Mouse (Mus musculus) heart, embryonic 14.5 days (tissue): ENCODE data around the gene Cdk2ap2. TPM values are rescaled to one million over a fixed set of nuclear protein-coding genes. Genes with fewer than 3 reads are reported as not detected.
"Not testable (repeated sequence)": the region's sequence is repeated elsewhere in the genome, so short reads cannot be mapped to it uniquely, and the experiment has no call there.

ENCODE experiments used
- ATAC-seq: fragments of 200-750 bp; cut with Nextera tagmentation; 2 replicates; pipeline ENCODE4 v1.8.0; 2017; ENCODE audit warnings: low read depth, moderate TSS enrichment; ENCODE audit not compliant: insufficient number of reproducible peaks, insufficient read depth, low FRiP score
- H3K27ac ChIP-seq, 2 experiments: fragments of 200-500 bp in 1 of 2; fragments of 300-500 bp in 1 of 2; sonication (generic) in 1 of 2; replicated peaks in 1 of 2; 2 replicates each; pipeline ENCODE4 v1.5.1; 2012 to 2014; ENCODE audit warnings: low read depth in 2 of 2, low read length in 2 of 2, control low read depth in 1 of 2, mild to moderate bottlenecking in 1 of 2, mixed read lengths in 1 of 2; ENCODE audit not compliant: control insufficient read depth in 1 of 2, insufficient read depth in 1 of 2
- H3K27me3 ChIP-seq: fragments of 300-500 bp; sonication (generic); 2 replicates; pipeline ENCODE4 v1.6.1; 2014; ENCODE audit warnings: mild to moderate bottlenecking, low read length, control low read depth; ENCODE audit not compliant: control insufficient read depth, insufficient read depth
- H3K36me3 ChIP-seq: fragments of 300-500 bp; sonication (generic); 2 replicates; pipeline ENCODE4 v1.6.1; 2014; ENCODE audit warnings: mild to moderate bottlenecking, control low read depth, low read length, mixed read lengths; ENCODE audit not compliant: control insufficient read depth, insufficient read depth
- H3K4me1 ChIP-seq, 2 experiments: fragments of 200-500 bp in 1 of 2; fragments of 300-500 bp in 1 of 2; sonication (generic) in 1 of 2; 2 replicates each; pipeline ENCODE4 v1.6.1; 2012 to 2014; ENCODE audit warnings: low read length in 2 of 2, control low read depth in 1 of 2, mixed read lengths in 1 of 2; ENCODE audit not compliant: control insufficient read depth in 2 of 2, insufficient read depth in 2 of 2
- H3K4me2 ChIP-seq: fragments of 300-500 bp; sonication (generic); 2 replicates; pipeline ENCODE4 v1.6.1; 2014; ENCODE audit warnings: mild to moderate bottlenecking, low read length
- H3K4me3 ChIP-seq, 2 experiments: fragments of 200-500 bp in 1 of 2; fragments of 300-500 bp in 1 of 2; sonication (generic) in 1 of 2; 2 replicates each; pipeline ENCODE4 v1.5.1; 2012 to 2014; ENCODE audit warnings: low read length in 2 of 2, mild to moderate bottlenecking in 2 of 2, control low read depth in 1 of 2, low read depth in 1 of 2, moderate library complexity in 1 of 2; ENCODE audit not compliant: control insufficient read depth in 1 of 2, insufficient read depth in 1 of 2
- H3K9ac ChIP-seq: fragments of 300-500 bp; sonication (generic); 2 replicates; pipeline ENCODE4 v1.6.1; 2014; ENCODE audit warnings: mild to moderate bottlenecking, low read length
- H3K9me3 ChIP-seq: fragments of 300-500 bp; sonication (generic); 2 replicates; pipeline ENCODE4 v1.6.1; 2016; ENCODE audit warnings: low read length, control low read depth; ENCODE audit not compliant: control insufficient read depth
- WGBS: fragments of 180-500 bp; shearing (Covaris S2); extraction: QIAGEN DNeasy Blood & Tissue Kit; methylation state at CpG from one replicate; pipeline ENCODE4 v1.1.7; 2014; 5-methylcytosine and 5-hydroxymethylcytosine counted together
- polyA plus RNA-seq: library from polyadenylated mRNA; unstranded; fragments of >200 nt; fragmentation: Nextera tagmentation; extraction: Ambion mirVana; gene quantifications from 2 replicates; pipeline ENCODE4 v1.2.1, GENCODE M21; 2014

Gene Cdk2ap2
- polyA plus RNA-seq, 1 experiment from 2014 or later = 62.5 TPM

DNA sequence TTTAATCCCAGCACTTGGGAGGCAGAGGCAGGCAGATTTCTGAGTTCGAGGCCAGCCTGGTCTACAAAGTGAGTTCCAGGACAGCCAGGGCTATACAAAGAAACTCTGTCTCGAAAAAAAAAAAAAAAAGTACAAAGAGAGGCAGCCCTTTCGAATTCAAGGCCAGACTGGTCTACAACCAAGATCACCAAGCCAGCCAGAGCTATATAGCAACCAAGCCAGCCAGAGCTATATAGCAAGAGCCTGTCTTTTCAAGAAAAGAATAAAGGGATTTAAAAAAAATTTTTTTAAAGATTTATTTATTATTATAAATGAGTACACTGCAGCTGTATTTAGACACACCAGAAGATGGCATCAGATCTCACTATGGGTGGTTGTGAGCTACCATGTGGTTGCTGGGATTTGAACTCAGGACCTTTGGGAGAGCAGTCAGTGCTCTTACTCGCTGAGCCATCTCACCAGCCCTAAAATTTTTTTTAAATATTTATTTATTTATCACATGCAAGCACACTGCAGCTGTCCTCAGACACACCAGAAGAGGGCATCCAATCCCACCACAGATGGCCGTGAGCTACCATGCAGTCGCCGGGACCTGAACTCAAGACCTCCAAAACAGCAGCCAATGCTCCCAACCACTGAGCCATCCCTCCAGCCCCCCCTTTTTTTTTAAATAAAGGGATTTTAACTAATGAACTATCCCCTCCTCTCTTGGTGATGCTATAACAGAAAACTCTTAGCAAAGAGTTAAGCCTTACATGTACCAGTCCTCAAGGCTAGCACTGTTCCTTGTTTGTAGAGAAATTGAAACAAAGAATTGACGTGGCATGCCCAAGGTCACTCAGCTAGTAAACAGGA, 36.7 kb upstream of the Cdk2ap2 start:
- not testable (repeated sequence) for H3K4me2 ChIP-seq, ATAC-seq, H3K4me3 ChIP-seq, H3K36me3 ChIP-seq, H3K9ac ChIP-seq, H3K27me3 ChIP-seq, H3K9me3 ChIP-seq, H3K27ac ChIP-seq
- peaks cover 10 to 13% of the 10 kb centered on the region in 2 experiments for H3K4me1 ChIP-seq
- WGBS = 85% methylated on average over 8 of the region's 8 CpGs

DNA sequence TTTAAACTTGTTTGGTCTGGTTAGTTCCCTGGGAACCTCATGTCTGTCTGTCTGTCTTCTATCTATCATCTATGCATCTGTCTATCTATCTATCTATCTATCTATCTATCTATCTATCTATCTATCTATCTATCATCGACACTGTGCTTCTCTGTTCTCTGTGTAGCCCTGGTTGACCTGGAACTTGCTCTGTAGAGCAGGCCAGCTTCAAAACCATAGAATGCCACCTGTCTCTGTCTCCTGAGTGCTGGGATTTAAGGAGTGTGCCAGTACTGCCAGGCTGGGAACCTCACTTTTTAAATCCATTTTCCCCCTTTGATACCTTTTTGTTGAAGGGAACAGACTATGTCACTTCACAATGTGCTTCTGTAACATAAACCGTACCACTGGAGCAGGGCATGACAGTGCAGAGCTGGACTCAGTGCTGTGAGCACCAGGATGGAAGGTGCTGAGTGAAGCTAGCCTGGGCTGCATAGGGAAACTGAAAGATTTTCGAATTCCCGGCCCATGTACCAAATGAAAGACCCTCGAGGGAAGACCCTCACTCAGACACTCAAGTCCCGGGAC, 36.0 kb upstream of the Cdk2ap2 start:
- Histone ChIP-seq H3K9me3 (no peaks in the 10 kb centered on the region), H3K36me3 (no peaks in the 10 kb centered on the region), H3K4me2 (no peak overlapping the region), H3K27me3 (no peaks in the 10 kb centered on the region), H3K9ac (no peak overlapping the region), H3K4me1 (peaks cover 8 to 10% of the 10 kb centered on the region in 2 experiments), H3K27ac (no peak overlapping the region), H3K4me3 (no peak overlapping the region)
- 87% methylated on average over 6 of the region's 6 CpGs for WGBS
- no peak for ATAC-seq

DNA sequence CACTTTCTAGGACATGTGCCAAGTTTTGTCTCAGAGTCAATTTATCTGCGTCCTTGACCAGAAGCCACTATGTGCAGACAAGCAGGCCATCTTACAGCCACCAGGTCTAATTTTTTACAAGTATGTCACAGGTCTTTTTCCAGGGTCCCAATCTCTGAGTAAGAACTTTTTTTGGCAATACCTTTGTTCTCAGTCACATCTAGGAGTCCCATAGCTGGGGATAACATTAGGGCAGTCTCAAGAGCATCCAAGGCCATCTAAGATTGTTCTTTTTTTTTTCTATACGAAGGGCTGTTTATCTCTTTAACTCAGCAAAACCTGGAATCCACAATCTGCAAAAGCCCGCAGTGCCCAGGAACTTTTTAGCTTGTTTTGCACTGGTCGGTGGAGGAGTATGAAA, 33.6 kb upstream of the Cdk2ap2 start:
- H3K9ac ChIP-seq = not testable (repeated sequence)
- WGBS = 36% methylated on average over 2 of the region's 4 CpGs

DNA sequence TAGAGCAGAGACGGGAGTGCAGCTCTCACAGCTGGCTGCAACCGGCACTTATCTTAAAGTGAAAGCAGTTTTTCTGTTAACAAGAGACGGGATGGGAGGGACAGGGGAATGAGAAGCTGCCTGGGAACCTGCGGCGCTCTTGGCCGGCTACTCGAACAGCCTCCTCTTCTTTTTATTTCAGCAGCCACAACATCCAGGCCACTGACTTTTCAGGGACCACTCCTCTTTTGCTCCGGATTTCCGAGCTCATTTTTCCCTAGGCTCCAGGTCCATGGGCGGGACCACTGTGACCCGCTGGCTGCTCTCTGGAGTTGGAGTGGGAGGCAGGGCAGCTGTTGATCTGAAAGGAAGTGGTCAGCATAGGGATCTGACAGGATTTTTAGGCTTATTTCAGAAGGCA, 32.5 kb upstream of the Cdk2ap2 start:
- not testable (repeated sequence) for H3K27ac ChIP-seq, H3K9ac ChIP-seq, H3K4me1 ChIP-seq, H3K9me3 ChIP-seq, H3K4me2 ChIP-seq, H3K36me3 ChIP-seq, ATAC-seq, H3K4me3 ChIP-seq, H3K27me3 ChIP-seq
- 10% methylated on average over 2 of the region's 11 CpGs for WGBS

More for the DNA sequence above, 33.6 kb upstream of the Cdk2ap2 start:
- not testable (repeated sequence) for H3K36me3 ChIP-seq, H3K4me1 ChIP-seq, ATAC-seq, H3K4me2 ChIP-seq, H3K4me3 ChIP-seq, H3K9me3 ChIP-seq, H3K27me3 ChIP-seq
- H3K27ac ChIP-seq = 0 out of 4 replicates have a peak overlapping the region, but pooled peaks of 1 of the 2 experiments have one; percentile 37

DNA sequence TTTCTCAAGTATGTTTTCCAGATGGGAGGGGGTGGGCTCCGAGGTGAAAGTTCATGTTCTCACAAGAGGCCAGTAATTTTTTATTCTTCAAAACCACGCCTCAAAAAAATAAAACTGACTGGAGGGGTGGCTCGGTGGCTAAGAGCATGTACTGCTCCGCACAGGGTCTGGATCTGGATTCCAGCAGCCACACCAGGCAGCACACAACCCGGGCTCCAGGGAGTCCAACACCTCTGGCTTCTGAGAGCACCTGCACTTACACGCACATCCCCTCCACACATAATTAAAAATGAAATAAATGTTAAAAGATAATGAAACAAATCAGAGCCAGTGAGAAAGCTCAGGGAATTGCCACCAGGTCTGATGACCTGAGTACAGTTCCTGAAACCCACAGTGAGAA, 30.7 kb upstream of the Cdk2ap2 start:
- Histone ChIP-seq H3K27me3 (no peaks in the 10 kb centered on the region), H3K4me2 (no peak overlapping the region), H3K9ac (no peak overlapping the region), H3K36me3 (no peaks in the 10 kb centered on the region), H3K27ac (no peak overlapping the region), H3K9me3 (no peaks in the 10 kb centered on the region), H3K4me1 (no peaks in the 10 kb centered on the region), H3K4me3 (no peak overlapping the region)
- no peak for ATAC-seq
- WGBS = 83% methylated on average over 6 of the region's 6 CpGs

DNA sequence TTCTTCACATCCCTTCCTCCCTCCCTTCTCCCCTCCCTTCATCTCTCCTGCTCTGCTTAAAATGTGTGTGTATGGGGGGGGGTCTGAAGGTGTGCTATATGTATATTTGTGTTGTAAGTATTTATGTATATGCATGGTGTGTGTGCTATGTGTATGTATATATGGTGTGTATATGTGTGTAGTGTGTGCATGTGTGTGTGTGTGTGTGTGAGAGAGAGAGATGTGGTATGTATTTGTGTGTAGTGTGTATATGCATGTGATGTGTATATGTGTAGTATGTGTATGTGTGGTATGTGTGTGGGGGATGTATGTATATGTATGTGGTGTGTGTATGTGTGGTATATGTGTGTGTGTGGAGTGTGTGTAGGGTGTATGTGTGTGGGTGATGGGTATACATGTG, 30.1 kb upstream of the Cdk2ap2 start:
- ATAC-seq = no peak
- no peaks in the 10 kb centered on the region for H3K36me3 ChIP-seq

DNA sequence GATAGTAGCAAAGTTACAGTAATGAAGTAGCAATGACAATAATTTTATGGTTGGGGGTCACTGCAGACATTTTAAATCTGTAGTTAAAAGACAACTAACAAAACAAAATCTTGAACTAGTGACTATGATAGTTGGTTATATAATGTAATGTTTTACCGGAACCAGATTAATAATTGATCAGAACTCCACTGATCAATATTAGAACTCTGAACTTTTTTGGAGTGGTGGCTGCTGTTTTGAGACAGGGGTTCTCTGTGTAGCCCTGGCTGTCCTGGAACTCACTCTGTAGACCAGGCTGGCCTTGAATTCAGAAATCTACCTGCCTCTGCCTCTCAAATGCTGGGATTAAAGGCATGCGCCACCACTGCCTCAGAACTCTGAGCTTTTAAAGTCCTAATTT, 28.7 kb upstream of the Cdk2ap2 start:
- not testable (repeated sequence) for H3K4me3 ChIP-seq, H3K9ac ChIP-seq, H3K4me1 ChIP-seq, H3K36me3 ChIP-seq, ATAC-seq, H3K27ac ChIP-seq, H3K27me3 ChIP-seq, H3K9me3 ChIP-seq, H3K4me2 ChIP-seq
- 91% methylated on average over 2 of the region's 2 CpGs for WGBS

More for the DNA sequence above, 30.1 kb upstream of the Cdk2ap2 start:
- Histone ChIP-seq H3K27ac (no peak overlapping the region), H3K27me3 (no peaks in the 10 kb centered on the region), H3K9ac (no peak overlapping the region), H3K9me3 (no peaks in the 10 kb centered on the region), H3K4me3 (no peak overlapping the region), H3K4me1 (no peaks in the 10 kb centered on the region), H3K4me2 (no peak overlapping the region)
